In the genomic region with DNA sequence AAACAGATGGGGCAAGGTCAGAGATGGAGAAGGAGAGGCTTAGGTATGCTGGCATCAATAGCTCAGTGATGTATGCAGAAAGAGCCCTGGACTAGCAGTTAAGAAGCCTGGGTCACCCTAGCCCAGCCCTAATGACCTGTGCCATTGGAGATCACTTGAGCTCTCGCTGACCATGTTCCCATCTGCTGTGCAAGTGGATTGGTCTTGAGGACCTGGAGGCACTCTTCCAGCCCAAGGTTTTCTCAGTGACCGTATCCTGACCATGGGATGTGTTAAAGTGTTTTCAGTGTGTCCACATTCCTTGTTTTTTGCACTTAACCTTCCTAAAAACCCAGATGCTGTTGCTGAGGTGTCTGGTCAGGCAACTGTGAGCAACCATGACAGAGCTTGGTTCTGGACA, we compare ENCODE assay signal across 28 mouse cellular contexts. TPM values are rescaled to one million over a fixed set of nuclear protein-coding genes. Genes with fewer than 3 reads are reported as not detected.
"Had no signal": no experiment of that assay in that cellular context is flagged by ENCODE, and none has a peak within 500 bp of the region (broad histone marks: within the 10 kb centered on the region; RNA-seq: fewer than 3 reads in every experiment).

No protein-coding gene starts in this region.

- H3K4me1 ChIP-seq: intestine, embryonic 15.5 days had no signal

- DNase-seq: gastrocnemius, adult 2 months; gastrocnemius, postnatal 10 days; gastrocnemius, postnatal 25 days; heart, adult 2 months; heart, postnatal 4 days; kidney, adult 18-20 months; kidney, adult 8-10 months; kidney, postnatal 10 days; kidney, postnatal 25 days; kidney, postnatal 4 days; liver; liver, embryonic 13.5 days; liver, postnatal 0 days had no signal

- H3K27ac ChIP-seq: gastrocnemius, adult 2 months; heart, adult 2 months; heart, embryonic 13.5 days; heart, embryonic 15.5 days; hindbrain, embryonic 10.5 days; hindbrain, embryonic 12.5 days; hindbrain, embryonic 14.5 days; intestine, embryonic 15.5 days; layer of hippocampus, adult 2 months; left cerebral cortex, adult 2 months; limb, embryonic 10.5 days; limb, embryonic 12.5 days; liver, embryonic 13.5 days; liver, embryonic 15.5 days had no signal

- ATAC-seq: hindbrain, embryonic 16.5 days; inflammation-experienced regulatory T-cells, adult 6 months; intestine, embryonic 15.5 days; intestine, postnatal 0 days; liver, postnatal 0 days had no signal

- H3K4me3 ChIP-seq: gastrocnemius, adult 2 months; heart, adult 2 months; heart, embryonic 13.5 days; heart, embryonic 15.5 days; hindbrain, embryonic 10.5 days; hindbrain, embryonic 12.5 days; intestine, embryonic 15.5 days; layer of hippocampus, adult 2 months; left cerebral cortex, adult 2 months; limb, embryonic 10.5 days; limb, embryonic 12.5 days; liver, embryonic 13.5 days; liver, embryonic 15.5 days had no signal

RNA-seq across cellular contexts. Expression of gene Ctse, which starts 22.2 kb away (rescaled TPM):
- total RNA-seq: layer of hippocampus, adult 2 months; layer of hippocampus, postnatal 25 days had no signal
- polyA plus RNA-seq: hindbrain, embryonic 10.5 days; hindbrain, embryonic 14.5 days; hindbrain, embryonic 16.5 days; limb, embryonic 10.5 days had no signal
